Mouse (Mus musculus): ENCODE results near the gene Gm4187. TPM values are rescaled to one million over a fixed set of nuclear protein-coding genes. Genes with fewer than 3 reads are reported as not detected.

Gm4187 gene
- total RNA-seq (2023): not detected

GRCm38 (mm10) chr7:22329617-22330016 is at the start of gene Gm4187:
Gene Gm4187 (minus strand): TSS chr7:22329717.

GRCm38 (mm10) chr7:22370939-22371338 is 41.4 kb upstream of the Gm4187 start, which contains the start of gene Gm8660:
Gene Gm8660 (minus strand): TSS chr7:22371039.

Other genes with a start within 250 kb of the Gm4187 start
- gene Gm16451, start 211.5 kb downstream of the Gm4187 start, total RNA-seq (2023): not detected
- not detected for gene Gm10666, start 195.0 kb downstream of the Gm4187 start, total RNA-seq (2023)
- gene Vmn1r142, start 165.7 kb downstream of the Gm4187 start, total RNA-seq (2023): not detected
- gene Vmn1r143, start 140.3 kb downstream of the Gm4187 start, total RNA-seq (2023): not detected
- gene Gm8653, start 128.5 kb downstream of the Gm4187 start, total RNA-seq (2023): not detected
- not detected for gene Gm8453, start 100.2 kb downstream of the Gm4187 start, total RNA-seq (2023)
- not detected for gene Gm8660, start 41.3 kb upstream of the Gm4187 start, total RNA-seq (2023)
- not detected for gene Vmn1r148, start 83.9 kb upstream of the Gm4187 start, total RNA-seq (2023)
- gene Vmn1r149, start 108.5 kb upstream of the Gm4187 start, total RNA-seq (2023): not detected
- not detected for gene Gm10665, start 134.4 kb upstream of the Gm4187 start, total RNA-seq (2023)
- not detected for gene Vmn1r151, start 170.0 kb upstream of the Gm4187 start, total RNA-seq (2023)
- not detected for gene Vmn1r152, start 193.2 kb upstream of the Gm4187 start, total RNA-seq (2023)
- gene Gm8677, start 205.2 kb upstream of the Gm4187 start, total RNA-seq (2023): not detected
- gene Gm4201, start 235.6 kb upstream of the Gm4187 start, total RNA-seq (2023): not detected